ENCODE assay signal across 7 mouse cellular contexts in the genomic region with DNA sequence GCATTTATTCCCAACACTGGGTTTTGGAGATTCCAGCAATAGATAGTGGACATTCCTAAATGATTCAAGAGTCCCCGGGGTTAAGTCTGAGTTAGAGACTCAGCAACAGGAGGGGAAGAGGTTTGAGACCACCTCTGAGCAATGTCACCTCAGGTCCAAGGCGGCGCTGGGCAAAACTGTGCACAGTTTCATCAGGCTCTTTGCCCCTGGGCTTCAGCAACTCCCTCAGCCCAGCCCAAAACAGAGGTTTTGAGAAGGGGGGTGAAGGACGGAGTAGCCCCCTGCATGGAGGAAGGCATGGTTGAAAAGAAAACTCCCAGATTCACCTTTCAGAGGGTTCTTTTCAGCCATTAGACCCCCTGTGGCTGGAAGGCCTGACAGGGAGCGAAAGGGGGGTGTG. TPM values are rescaled to one million over a fixed set of nuclear protein-coding genes. Genes with fewer than 3 reads are reported as not detected.
DNase-seq lines count a peak whose midpoint lies in the region; ATAC-seq and TF ChIP-seq lines count a peak whose summit lies in the region.

No protein-coding gene starts in this region.

- no peaks in the 10 kb centered on the region for H3K4me1 ChIP-seq in lung, embryonic 14.5 days (ENCODE audit: insufficient read depth)
- peaks cover 9% of the 10 kb centered on the region for H3K4me1 ChIP-seq in lung, adult 2 months (ENCODE audit: control insufficient read depth, insufficient read depth, low read length)
- peaks cover 11% of the 10 kb centered on the region; the same call in 1 of the 2 replicates for H3K4me1 ChIP-seq in forebrain, embryonic 11.5 days (replicated peaks; ENCODE audit: control insufficient read depth, insufficient read depth, low read length)
- H3K4me1 ChIP-seq in limb, embryonic 11.5 days (ENCODE audit: control insufficient read depth, insufficient read depth, low read length): peaks cover 14% of the 10 kb centered on the region
- H3K4me1 ChIP-seq in neural tube, embryonic 15.5 days: peaks cover 35% of the 10 kb centered on the region

- peak overlapping the region; percentile 76 for H3K4me3 ChIP-seq in lung, embryonic 14.5 days (ENCODE audit: low read depth, low read length)
- H3K4me3 ChIP-seq in lung, adult 2 months (replicated peaks; ENCODE audit: extremely low read depth, low read depth, low read length): no peak overlapping the region
- H3K4me3 ChIP-seq in forebrain, embryonic 11.5 days (ENCODE audit: low read depth, low read length): peak overlapping the region; percentile 65
- H3K4me3 ChIP-seq in limb, embryonic 11.5 days (ENCODE audit: low read depth, low read length): peak overlapping the region; percentile 78
- peak overlapping the region; percentile 76 for H3K4me3 ChIP-seq in neural tube, embryonic 15.5 days (replicated peaks)

- TF ChIP-seq POLR2A in lung, adult 2 months (IDR thresholded peaks at IDR 0.05; ENCODE audit: borderline replicate concordance, extremely low read depth, low read depth, low read length): no peak

- peak overlapping the region; percentile 94 for H3K4me2 ChIP-seq in lung, embryonic 14.5 days
- peak overlapping the region; percentile 88 for H3K4me2 ChIP-seq in forebrain, embryonic 11.5 days (ENCODE audit: low read depth, low read length, severe bottlenecking)
- peak overlapping the region; percentile 83 for H3K4me2 ChIP-seq in limb, embryonic 11.5 days (ENCODE audit: low read depth, severe bottlenecking)
- peak overlapping the region; percentile 89 for H3K4me2 ChIP-seq in neural tube, embryonic 15.5 days

- peaks cover 66% of the 10 kb centered on the region for H3K36me3 ChIP-seq in lung, embryonic 14.5 days (ENCODE audit: insufficient read depth)
- peaks cover 10% of the 10 kb centered on the region; the same call in 1 of the 2 replicates for H3K36me3 ChIP-seq in forebrain, embryonic 11.5 days (ENCODE audit: control insufficient read depth, insufficient read depth, low read length)
- peaks cover 27% of the 10 kb centered on the region for H3K36me3 ChIP-seq in limb, embryonic 11.5 days (ENCODE audit: control insufficient read depth, insufficient read depth, low read length)
- peaks cover 60% of the 10 kb centered on the region for H3K36me3 ChIP-seq in neural tube, embryonic 15.5 days

- no peak overlapping the region for H3K27ac ChIP-seq in lung, embryonic 14.5 days (ENCODE audit: low read depth)
- H3K27ac ChIP-seq in forebrain, embryonic 11.5 days (ENCODE audit: low read depth, low read length): no peak overlapping the region
- H3K27ac ChIP-seq in limb, embryonic 11.5 days (replicated peaks; ENCODE audit: low read depth, low read length): no peak overlapping the region
- no peak overlapping the region for H3K27ac ChIP-seq in neural tube, embryonic 15.5 days (replicated peaks)

- WGBS in lung, embryonic 14.5 days: 53% methylated on average over 5 of the region's 5 CpGs
- whole genome bisulfite sequencing in lung, adult 2 months: 76% methylated on average over 5 of the region's 5 CpGs
- WGBS in forebrain, embryonic 11.5 days: 49% methylated on average over 5 of the region's 5 CpGs
- 59% methylated on average over 5 of the region's 5 CpGs for WGBS in limb, embryonic 11.5 days
- WGBS in neural tube, embryonic 15.5 days: 62% methylated on average over 5 of the region's 5 CpGs

- no peak for TF ChIP-seq CTCF in lung, embryonic 14.5 days (IDR thresholded peaks at IDR 0.05; ENCODE audit: low read depth)
- no peak for TF ChIP-seq CTCF in lung, adult 2 months (IDR thresholded peaks at IDR 0.05; ENCODE audit: insufficient read depth, low read length)

- no peaks in the 10 kb centered on the region for H3K27me3 ChIP-seq in lung, embryonic 14.5 days (ENCODE audit: insufficient read depth, low read length)
- H3K27me3 ChIP-seq in forebrain, embryonic 11.5 days (ENCODE audit: control insufficient read depth, insufficient read depth, low read length): no peaks in the 10 kb centered on the region
- H3K27me3 ChIP-seq in limb, embryonic 11.5 days (ENCODE audit: control insufficient read depth, insufficient read depth, low read length): no peaks in the 10 kb centered on the region
- no peaks in the 10 kb centered on the region for H3K27me3 ChIP-seq in neural tube, embryonic 15.5 days (replicated peaks)

- no peak for ATAC-seq in lung, embryonic 14.5 days (ENCODE audit: insufficient read depth)
- no peak for ATAC-seq in forebrain, embryonic 11.5 days (replicated peaks; ENCODE audit: low FRiP score)
- ATAC-seq in limb, embryonic 11.5 days (ENCODE audit: insufficient number of reproducible peaks, low FRiP score, low TSS enrichment, low read depth): no peak
- ATAC-seq in neural tube, embryonic 15.5 days (ENCODE audit: low FRiP score): no peak

- no peak for DNase-seq in lung, embryonic 14.5 days
- DNase-seq in lung, adult 2 months: no peak
- no peak for DNase-seq in forebrain, embryonic 11.5 days (ENCODE audit: low spot score)
- DNase-seq in limb, embryonic 11.5 days (ENCODE audit: low spot score): no peak
- no peak for DNase-seq in thymus, postnatal 25 days
- DNase-seq in layer of hippocampus, postnatal 10 days (ENCODE audit: low spot score in 2 of 2): no peak

- H3K9me3 ChIP-seq in lung, embryonic 14.5 days (ENCODE audit: low read depth, low read length): no peaks in the 10 kb centered on the region
- H3K9me3 ChIP-seq in forebrain, embryonic 11.5 days (ENCODE audit: control insufficient read depth, low read length): no peaks in the 10 kb centered on the region
- H3K9me3 ChIP-seq in limb, embryonic 11.5 days (ENCODE audit: control insufficient read depth, low read length): no peaks in the 10 kb centered on the region
- H3K9me3 ChIP-seq in neural tube, embryonic 15.5 days (replicated peaks): no peaks in the 10 kb centered on the region

- H3K9ac ChIP-seq in lung, embryonic 14.5 days: peak overlapping the region; percentile 86
- peak overlapping the region; percentile 77 for H3K9ac ChIP-seq in forebrain, embryonic 11.5 days (ENCODE audit: low read length)
- peak overlapping the region; percentile 73 for H3K9ac ChIP-seq in limb, embryonic 11.5 days (ENCODE audit: low read length)
- H3K9ac ChIP-seq in neural tube, embryonic 15.5 days (replicated peaks): peak overlapping the region; percentile 69

RNA-seq across cellular contexts. Expression of a gene that starts 1.3 kb away (rescaled TPM):
- 50.9 and 51.7 TPM in 2 replicates for polyA plus RNA-seq in lung, embryonic 14.5 days (2014; fragmentation: Nextera tagmentation; extraction: Ambion mirVana)
- polyA plus RNA-seq in lung, adult 2 months (2012; rRNA removed): 40.6 and 49.0 TPM in 2 replicates
- polyA plus RNA-seq in forebrain, embryonic 11.5 days (2014; fragmentation: Nextera tagmentation; extraction: Ambion mirVana): 66.3 and 67.6 TPM in 2 replicates
- 65.0 and 71.0 TPM in 2 replicates for polyA plus RNA-seq in limb, embryonic 11.5 days (2014; fragmentation: Nextera tagmentation; extraction: Ambion mirVana)
- polyA plus RNA-seq in neural tube, embryonic 15.5 days (2015; fragmentation: Nextera tagmentation; extraction: Ambion mirVana): 42.7 and 48.0 TPM in 2 replicates
- 10 to 100 TPM; 28.8 to 30.0 TPM for total RNA-seq in layer of hippocampus, postnatal 10 days (2021)

RNA-seq across cellular contexts. Expression of a gene that starts 8.1 kb away (rescaled TPM):
- 73.9 and 86.0 TPM in 2 replicates for polyA plus RNA-seq in lung, embryonic 14.5 days (2014; fragmentation: Nextera tagmentation; extraction: Ambion mirVana)
- 42.3 and 51.2 TPM in 2 replicates for polyA plus RNA-seq in lung, adult 2 months (2012; rRNA removed)
- polyA plus RNA-seq in forebrain, embryonic 11.5 days (2014; fragmentation: Nextera tagmentation; extraction: Ambion mirVana): 110 and 114 TPM in 2 replicates
- polyA plus RNA-seq in limb, embryonic 11.5 days (2014; fragmentation: Nextera tagmentation; extraction: Ambion mirVana): 111 and 114 TPM in 2 replicates
- 87.4 and 91.6 TPM in 2 replicates for polyA plus RNA-seq in neural tube, embryonic 15.5 days (2015; fragmentation: Nextera tagmentation; extraction: Ambion mirVana)
- 10 to 100 TPM; 49.0 to 57.3 TPM for total RNA-seq in layer of hippocampus, postnatal 10 days (2021)

RNA-seq across cellular contexts. Expression of a gene that starts 9.6 kb away (rescaled TPM):
- 80.3 and 94.3 TPM in 2 replicates for polyA plus RNA-seq in lung, embryonic 14.5 days (2014; fragmentation: Nextera tagmentation; extraction: Ambion mirVana)
- polyA plus RNA-seq in lung, adult 2 months (2012; rRNA removed): 72.0 and 75.8 TPM in 2 replicates
- 72.3 and 75.5 TPM in 2 replicates for polyA plus RNA-seq in forebrain, embryonic 11.5 days (2014; fragmentation: Nextera tagmentation; extraction: Ambion mirVana)
- polyA plus RNA-seq in limb, embryonic 11.5 days (2014; fragmentation: Nextera tagmentation; extraction: Ambion mirVana): 68.9 and 78.2 TPM in 2 replicates
- 90.6 and 97.6 TPM in 2 replicates for polyA plus RNA-seq in neural tube, embryonic 15.5 days (2015; fragmentation: Nextera tagmentation; extraction: Ambion mirVana)
- total RNA-seq in layer of hippocampus, postnatal 10 days (2021): 10 to 100 TPM; 65.4 to 67.1 TPM

RNA-seq across cellular contexts. Expression of a gene that starts 15.1 kb away (rescaled TPM):
- polyA plus RNA-seq in lung, embryonic 14.5 days (2014; fragmentation: Nextera tagmentation; extraction: Ambion mirVana): 107 and 108 TPM in 2 replicates
- polyA plus RNA-seq in lung, adult 2 months (2012; rRNA removed): 18.8 and 22.2 TPM in 2 replicates
- 92.4 and 97.5 TPM in 2 replicates for polyA plus RNA-seq in forebrain, embryonic 11.5 days (2014; fragmentation: Nextera tagmentation; extraction: Ambion mirVana)
- polyA plus RNA-seq in limb, embryonic 11.5 days (2014; fragmentation: Nextera tagmentation; extraction: Ambion mirVana): 111 and 115 TPM in 2 replicates
- 115 and 119 TPM in 2 replicates for polyA plus RNA-seq in neural tube, embryonic 15.5 days (2015; fragmentation: Nextera tagmentation; extraction: Ambion mirVana)
- total RNA-seq in layer of hippocampus, postnatal 10 days (2021): 100 to 1,000 TPM; 102 to 114 TPM

RNA-seq across cellular contexts. Expression of a gene that starts 28.5 kb away (rescaled TPM):
- polyA plus RNA-seq in lung, embryonic 14.5 days (2014; fragmentation: Nextera tagmentation; extraction: Ambion mirVana): 244 and 250 TPM in 2 replicates
- 78.8 and 118 TPM in 2 replicates for polyA plus RNA-seq in lung, adult 2 months (2012; rRNA removed)
- polyA plus RNA-seq in forebrain, embryonic 11.5 days (2014; fragmentation: Nextera tagmentation; extraction: Ambion mirVana): 257 and 264 TPM in 2 replicates
- 260 and 264 TPM in 2 replicates for polyA plus RNA-seq in limb, embryonic 11.5 days (2014; fragmentation: Nextera tagmentation; extraction: Ambion mirVana)
- 237 and 260 TPM in 2 replicates for polyA plus RNA-seq in neural tube, embryonic 15.5 days (2015; fragmentation: Nextera tagmentation; extraction: Ambion mirVana)
- total RNA-seq in layer of hippocampus, postnatal 10 days (2021): 100 to 1,000 TPM; 235 to 249 TPM
